8 mouse cellular contexts compared by ENCODE assay signal in genomic region chr7:4924483-4924882, GRCm38 (mm10). TPM values are rescaled to one million over a fixed set of nuclear protein-coding genes. Genes with fewer than 3 reads are reported as not detected.
DNase-seq lines count a peak whose midpoint lies in the region; ATAC-seq and TF ChIP-seq lines count a peak whose summit lies in the region.

No protein-coding gene starts in this region.

- peak overlapping the region; percentile 85 for H3K4me3 ChIP-seq in layer of hippocampus, adult 2 months
- no peak overlapping the region for H3K4me3 ChIP-seq in embryonic facial prominence, embryonic 12.5 days
- H3K4me3 ChIP-seq in intestine, embryonic 16.5 days (ENCODE audit: low read length) = no peak overlapping the region
- H3K4me3 ChIP-seq in olfactory bulb, adult 2 months (ENCODE audit: insufficient read depth, low read depth, low read length) = peak overlapping the region; percentile 45

- intact Hi-C loops in left cerebral cortex, postnatal 14 days (cut with DNase I) = loop anchor here (5.0 kb wide), 1 partner anchor 82 kb away; the partner anchor contains the start of gene Shisa7

- no peak for DNase-seq in layer of hippocampus, adult 2 months (ENCODE audit: low spot score in 2 of 2)
- DNase-seq in layer of hippocampus, postnatal 36 days = no peak
- no peak for DNase-seq in thymus, postnatal 36 days
- DNase-seq in left cerebral cortex, postnatal 14 days (ENCODE audit: low spot score in 2 of 2) = no peak
- no peak for DNase-seq in left cerebral cortex, adult 9 months (ENCODE audit: low spot score in 2 of 2)

- no peak for TF ChIP-seq POLR2A in olfactory bulb, adult 2 months (IDR thresholded peaks at IDR 0.05; ENCODE audit: insufficient read depth, low read depth, low read length)

- H3K9ac ChIP-seq in embryonic facial prominence, embryonic 12.5 days = peak overlapping the region; percentile 46
- H3K9ac ChIP-seq in intestine, embryonic 16.5 days (ENCODE audit: low read depth, low read length) = peak overlapping the region; percentile 69

- no peak for ATAC-seq in embryonic facial prominence, embryonic 12.5 days (ENCODE audit: insufficient number of reproducible peaks, insufficient read depth, low FRiP score, low TSS enrichment)
- ATAC-seq in intestine, embryonic 16.5 days = no peak

- H3K4me2 ChIP-seq in embryonic facial prominence, embryonic 12.5 days (replicated peaks) = peak overlapping the region; percentile 79
- H3K4me2 ChIP-seq in intestine, embryonic 16.5 days (ENCODE audit: low read depth, low read length) = peak overlapping the region; percentile 56

- TF ChIP-seq CTCF in layer of hippocampus, adult 2 months (conservative IDR thresholded peaks at IDR 0.05) = no peak
- no peak for TF ChIP-seq CTCF in olfactory bulb, adult 2 months (IDR thresholded peaks at IDR 0.05; ENCODE audit: insufficient read depth, low read depth, low read length)

- H3K9me3 ChIP-seq in embryonic facial prominence, embryonic 12.5 days = no peaks in the 10 kb centered on the region
- no peaks in the 10 kb centered on the region for H3K9me3 ChIP-seq in intestine, embryonic 16.5 days (ENCODE audit: control insufficient read depth, low read length)

- no peaks in the 10 kb centered on the region for H3K27me3 ChIP-seq in embryonic facial prominence, embryonic 12.5 days
- H3K27me3 ChIP-seq in intestine, embryonic 16.5 days (replicated peaks; ENCODE audit: control insufficient read depth, insufficient read depth, low read length) = no peaks in the 10 kb centered on the region; the same call in 1 of the 2 replicates

- peak overlapping the region; percentile 94 for H3K27ac ChIP-seq in layer of hippocampus, adult 2 months
- peak overlapping the region; percentile 92 for H3K27ac ChIP-seq in embryonic facial prominence, embryonic 12.5 days
- peak overlapping the region; percentile 91 for H3K27ac ChIP-seq in intestine, embryonic 16.5 days (ENCODE audit: low read length)
- H3K27ac ChIP-seq in olfactory bulb, adult 2 months (ENCODE audit: insufficient read depth, low read depth, low read length) = peak overlapping the region; percentile 99

- peaks cover 66% of the 10 kb centered on the region for H3K4me1 ChIP-seq in embryonic facial prominence, embryonic 12.5 days
- H3K4me1 ChIP-seq in intestine, embryonic 16.5 days (ENCODE audit: control insufficient read depth, insufficient read depth, low read length) = peaks cover 42% of the 10 kb centered on the region
- peaks cover 60% of the 10 kb centered on the region for H3K4me1 ChIP-seq in olfactory bulb, adult 2 months (ENCODE audit: control insufficient read depth, insufficient read depth, low read length)

- 2% methylated on average over 4 of the region's 4 CpGs for WGBS in embryonic facial prominence, embryonic 12.5 days
- WGBS in intestine, embryonic 16.5 days = under 1% methylated on average over 4 of the region's 4 CpGs
- under 1% methylated on average over 4 of the region's 4 CpGs for WGBS in olfactory bulb, adult 2 months

- peaks cover 21% of the 10 kb centered on the region for H3K36me3 ChIP-seq in embryonic facial prominence, embryonic 12.5 days
- H3K36me3 ChIP-seq in intestine, embryonic 16.5 days (ENCODE audit: control insufficient read depth, insufficient read depth, low read length) = peaks cover 15% of the 10 kb centered on the region

RNA-seq across cellular contexts. Expression of gene Ssc5d, which starts 1.1 kb away (rescaled TPM):
- total RNA-seq in layer of hippocampus, adult 2 months (2021) = 1 to 10 TPM; 2.4 to 3.5 TPM
- 1 to 10 TPM; 2.9 to 3.8 TPM for total RNA-seq in layer of hippocampus, postnatal 36 days (2021)
- polyA plus RNA-seq in embryonic facial prominence, embryonic 12.5 days (2016; fragmentation: Nextera tagmentation; extraction: Ambion mirVana) = 1.5 and 1.6 TPM in 2 replicates
- 3.6 and 3.7 TPM in 2 replicates for polyA plus RNA-seq in intestine, embryonic 16.5 days (2015; fragmentation: Nextera tagmentation; extraction: Ambion mirVana)
- not detected in 2 replicates for polyA plus RNA-seq in olfactory bulb, adult 2 months (2012; ENCODE audit: insufficient read depth, insufficient read length, low replicate concordance, missing spikeins)
- 1 to 10 TPM; 2.3 to 2.9 TPM for total RNA-seq in left cerebral cortex, postnatal 14 days (2021)

RNA-seq across cellular contexts. Expression of gene Nat14, which starts 2.7 kb away (rescaled TPM):
- total RNA-seq in layer of hippocampus, adult 2 months (2021) = 100 to 1,000 TPM; 103 to 114 TPM
- total RNA-seq in layer of hippocampus, postnatal 36 days (2021) = 100 to 1,000 TPM; 119 to 120 TPM
- polyA plus RNA-seq in embryonic facial prominence, embryonic 12.5 days (2016; fragmentation: Nextera tagmentation; extraction: Ambion mirVana) = 5.4 and 7.7 TPM in 2 replicates
- 3.1 and 3.6 TPM in 2 replicates for polyA plus RNA-seq in intestine, embryonic 16.5 days (2015; fragmentation: Nextera tagmentation; extraction: Ambion mirVana)
- not detected in 2 replicates for polyA plus RNA-seq in olfactory bulb, adult 2 months (2012; ENCODE audit: insufficient read depth, insufficient read length, low replicate concordance, missing spikeins)
- total RNA-seq in left cerebral cortex, postnatal 14 days (2021) = 10 to 100 TPM; 86.6 to 92.4 TPM

RNA-seq across cellular contexts. Expression of gene Zfp628, which starts 9.5 kb away (rescaled TPM):
- 10 to 100 TPM; 15.0 to 15.8 TPM for total RNA-seq in layer of hippocampus, adult 2 months (2021)
- 10 to 100 TPM; 12.7 to 13.2 TPM for total RNA-seq in layer of hippocampus, postnatal 36 days (2021)
- polyA plus RNA-seq in embryonic facial prominence, embryonic 12.5 days (2016; fragmentation: Nextera tagmentation; extraction: Ambion mirVana) = 4.0 and 4.3 TPM in 2 replicates
- polyA plus RNA-seq in intestine, embryonic 16.5 days (2015; fragmentation: Nextera tagmentation; extraction: Ambion mirVana) = 2.7 TPM in 2 replicates
- not detected in 2 replicates for polyA plus RNA-seq in olfactory bulb, adult 2 months (2012; ENCODE audit: insufficient read depth, insufficient read length, low replicate concordance, missing spikeins)
- total RNA-seq in left cerebral cortex, postnatal 14 days (2021) = 10 to 100 TPM; 14.5 to 16.3 TPM

RNA-seq across cellular contexts. Expression of gene Gm36210, which starts 18.2 kb away (rescaled TPM):
- under 1 TPM in 1 of 2 experiments, not detected in 1; 0.28 TPM for total RNA-seq in layer of hippocampus, adult 2 months (2021)
- under 1 TPM; 0.51 to 0.62 TPM for total RNA-seq in layer of hippocampus, postnatal 36 days (2021)
- polyA plus RNA-seq in embryonic facial prominence, embryonic 12.5 days (2016; fragmentation: Nextera tagmentation; extraction: Ambion mirVana) = not detected in 2 replicates
- polyA plus RNA-seq in intestine, embryonic 16.5 days (2015; fragmentation: Nextera tagmentation; extraction: Ambion mirVana) = not detected in 2 replicates
- not detected in 2 replicates for polyA plus RNA-seq in olfactory bulb, adult 2 months (2012; ENCODE audit: insufficient read depth, insufficient read length, low replicate concordance, missing spikeins)
- under 1 TPM; 0.29 to 0.34 TPM for total RNA-seq in left cerebral cortex, postnatal 14 days (2021)

RNA-seq across cellular contexts. Expression of gene Sbk2, which starts 39.7 kb away (rescaled TPM):
- under 1 TPM in 1 of 2 experiments, not detected in 1; 0.31 TPM for total RNA-seq in layer of hippocampus, adult 2 months (2021)
- under 1 TPM; 0.27 to 0.30 TPM for total RNA-seq in layer of hippocampus, postnatal 36 days (2021)
- polyA plus RNA-seq in embryonic facial prominence, embryonic 12.5 days (2016; fragmentation: Nextera tagmentation; extraction: Ambion mirVana) = 0.20 and 0.32 TPM in 2 replicates
- polyA plus RNA-seq in intestine, embryonic 16.5 days (2015; fragmentation: Nextera tagmentation; extraction: Ambion mirVana) = 0.56 and 0.58 TPM in 2 replicates
- polyA plus RNA-seq in olfactory bulb, adult 2 months (2012; ENCODE audit: insufficient read depth, insufficient read length, low replicate concordance, missing spikeins) = not detected in 2 replicates
- under 1 TPM in 1 of 2 experiments, not detected in 1; 0.15 TPM for total RNA-seq in left cerebral cortex, postnatal 14 days (2021)

Comparison
In these comparisons a context has a peak if more than half of its experiments do, and no peak if none do; other contexts are left out.
1. H3K4me3 ChIP-seq: peak in layer of hippocampus, adult 2 months (single experiment) and olfactory bulb, adult 2 months (single experiment); none in embryonic facial prominence, embryonic 12.5 days (single experiment) and intestine, embryonic 16.5 days (single experiment).
2. Peak in every context shown above with its lines, with median percentiles within 50 percentile points of each other: H3K27ac ChIP-seq.